Mouse (Mus musculus): ENCODE measurements at regions not wholly inside any gene's neighbourhood (a gene's known extent, or its start where the extent isn't known, plus 50 kb on each side); places are given as distances from the start of the nearest gene placed in this dataset.

GRCm38 (mm10) chr5:52249804-52250203 is 59.5 kb upstream of the Dhx15 start:
- TF ChIP-seq CTCF (IDR thresholded peaks at IDR 0.05; ENCODE audit: extremely low read depth, insufficient read length, insufficient replicate concordance, low read depth, low read length) = no peak
- TF ChIP-seq POLR2A (IDR thresholded peaks at IDR 0.05; ENCODE audit: low read depth, low read length) = no peak
